Mouse (Mus musculus) gastrocnemius, postnatal 25 days (tissue): ENCODE measurements around the gene Eif3g. TPM values are rescaled to one million over a fixed set of nuclear protein-coding genes. Genes with fewer than 3 reads are reported as not detected.

Experiments used
- DNase-seq: peaks from one replicate; pipeline ENCODE4 v3.0.0; 2022
- long read RNA-seq, 2 experiments: library from polyadenylated mRNA; stranded (forward); transcript quantifications; one replicate each; pipeline ENCODE4 v2.0.0; 2021
- total RNA-seq, 2 experiments: library from RNA; stranded (reverse); gene quantifications; 1 replicate in 1 of 2; 2 replicates in 1 of 2; pipeline ENCODE4 v1.2.3; 2021

Eif3g gene
- total RNA-seq = 100 to 1,000 TPM in 1 of 2 experiments, 10 to 100 TPM in 1; 90.9 to 101 TPM
- long read RNA-seq, experiment 1, transcript Eif3g-201 (11 exons, 1,101 nt) = major isoform, 134 of 147 reads
- long read RNA-seq, experiment 1, partial matches to known transcripts = 11 of 147 reads
- long read RNA-seq, experiment 1, other reads (novel, unspliced or antisense) = 2 of 147 reads
- long read RNA-seq, experiment 2, transcript Eif3g-201 (11 exons, 1,101 nt) = major isoform, 123 of 135 reads
- long read RNA-seq, experiment 2, partial matches to known transcripts = 6 of 135 reads
- long read RNA-seq, experiment 2, other reads (novel, unspliced or antisense) = 6 of 135 reads

DNA sequence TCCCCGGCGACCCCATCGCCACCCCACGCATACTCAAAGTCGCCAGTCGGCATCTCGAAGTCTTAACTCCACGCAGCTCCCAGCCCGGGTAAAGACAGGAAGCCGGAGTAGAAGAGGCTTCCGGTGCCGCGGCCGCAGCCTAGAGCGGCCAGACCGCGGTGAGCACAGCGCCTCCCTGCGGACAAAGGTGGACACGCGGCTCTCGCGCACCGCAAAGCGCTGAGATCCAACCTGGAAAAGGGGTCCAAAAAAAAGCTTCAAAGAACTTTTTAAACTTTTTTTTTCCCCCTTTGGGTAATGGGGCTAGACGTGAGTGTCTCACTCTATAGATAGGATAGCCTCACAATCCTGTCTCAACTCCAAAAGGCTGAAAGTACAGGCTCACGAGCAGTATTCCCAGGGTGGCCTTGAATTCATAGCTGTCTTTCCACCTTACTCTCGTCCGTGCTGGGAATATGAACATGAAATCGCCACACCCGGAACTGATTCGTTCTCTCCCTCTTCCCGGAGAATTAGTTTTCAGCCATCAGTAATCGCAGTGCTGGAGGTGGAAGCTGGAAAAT, at the start of gene Eif3g:
Eif3g (minus strand) TSS at position 113 of the 563 bp plus-strand sequence.
- peak; percentile 80 for DNase-seq

DNA sequence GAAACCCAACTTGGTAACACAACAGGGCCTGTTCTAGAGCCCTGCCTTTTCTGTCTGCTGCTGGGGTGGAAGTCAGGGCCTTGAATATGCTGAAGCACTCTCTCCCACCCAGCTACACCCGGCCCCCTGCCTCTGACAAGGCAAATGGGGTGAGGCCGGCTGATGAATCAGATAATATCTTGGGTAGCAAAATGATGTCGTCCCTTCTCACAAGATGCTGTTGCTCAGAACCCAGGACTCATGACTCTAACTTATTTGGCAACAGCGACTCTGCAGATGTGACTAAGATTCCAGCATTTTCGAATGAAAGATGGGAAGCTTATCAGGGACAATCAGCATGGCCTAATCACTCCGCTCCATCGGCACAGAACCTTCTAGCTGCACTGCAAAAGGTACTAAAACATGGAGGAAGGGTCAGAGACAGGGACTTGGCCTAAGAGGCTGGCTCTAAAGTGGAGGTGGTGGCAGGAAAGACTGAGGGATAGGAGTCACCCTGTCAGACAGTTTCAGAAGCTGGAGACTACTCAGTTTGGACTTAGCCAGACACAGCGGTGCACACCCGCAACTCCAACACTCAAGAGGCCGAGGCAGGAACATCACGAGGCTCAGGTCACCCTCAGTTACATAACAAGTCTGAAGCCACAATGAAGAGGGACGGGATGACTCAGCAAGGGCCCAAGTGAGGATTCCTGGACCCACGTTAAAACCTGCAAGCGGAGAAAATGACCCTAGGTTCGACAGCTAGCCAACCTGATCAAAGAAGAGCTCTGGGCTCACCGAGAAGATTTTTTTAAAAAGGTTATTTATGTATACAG, 47.9 kb upstream of the Eif3g start:
- no peak for DNase-seq

DNA sequence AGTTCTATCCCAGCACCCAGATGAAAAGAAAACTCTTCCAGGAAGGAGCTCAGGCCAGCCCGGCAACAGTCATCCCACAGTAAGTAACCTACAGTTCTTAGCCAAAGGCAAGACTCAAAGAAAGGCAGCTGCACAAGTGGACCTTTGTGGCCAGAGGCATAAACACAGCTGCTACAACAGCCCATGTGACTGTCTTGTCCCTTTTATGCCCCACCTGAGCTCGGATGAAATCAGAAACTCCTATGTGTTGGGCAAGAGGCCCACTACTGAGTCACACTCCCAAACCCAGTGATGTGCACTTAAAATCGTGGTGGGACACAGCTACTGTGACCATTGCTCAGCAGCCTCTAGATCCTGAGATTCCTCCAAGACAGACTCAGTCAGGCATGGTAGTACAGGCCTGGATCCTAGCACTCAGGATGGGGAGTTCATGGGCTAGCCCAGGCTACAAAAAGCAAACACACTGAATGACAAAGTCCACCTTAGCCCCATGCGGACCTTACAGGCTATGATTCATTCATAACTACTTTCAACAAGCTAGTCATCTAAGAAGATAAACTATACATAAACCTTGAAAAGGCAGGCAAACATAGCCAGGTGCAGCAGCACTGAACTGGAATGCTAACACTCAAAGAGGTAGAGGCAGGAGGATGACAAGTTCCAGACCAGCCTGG, 46.4 kb upstream of the Eif3g start:
- peak; percentile 14 for DNase-seq

DNA sequence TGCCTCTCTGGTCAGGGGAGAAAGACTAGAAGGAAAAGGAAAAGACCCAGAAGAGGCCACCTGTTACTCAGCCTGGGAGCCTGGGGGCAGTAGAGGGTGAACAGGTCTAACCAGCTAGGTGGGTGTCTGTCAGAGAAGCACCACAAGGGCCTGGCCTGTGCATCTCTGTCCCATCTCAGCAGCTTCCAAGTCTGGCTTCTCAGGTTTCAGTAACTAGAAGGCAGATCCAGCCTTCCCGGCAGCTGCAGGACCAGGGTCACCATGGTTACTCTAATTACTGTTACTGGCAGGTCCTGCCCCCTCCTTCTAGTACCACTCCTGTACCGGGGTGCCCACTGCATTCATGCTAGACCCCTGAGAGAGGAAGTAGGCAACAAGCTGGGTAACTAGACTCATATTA, 45.5 kb upstream of the Eif3g start:
- DNase-seq = no peak

DNA sequence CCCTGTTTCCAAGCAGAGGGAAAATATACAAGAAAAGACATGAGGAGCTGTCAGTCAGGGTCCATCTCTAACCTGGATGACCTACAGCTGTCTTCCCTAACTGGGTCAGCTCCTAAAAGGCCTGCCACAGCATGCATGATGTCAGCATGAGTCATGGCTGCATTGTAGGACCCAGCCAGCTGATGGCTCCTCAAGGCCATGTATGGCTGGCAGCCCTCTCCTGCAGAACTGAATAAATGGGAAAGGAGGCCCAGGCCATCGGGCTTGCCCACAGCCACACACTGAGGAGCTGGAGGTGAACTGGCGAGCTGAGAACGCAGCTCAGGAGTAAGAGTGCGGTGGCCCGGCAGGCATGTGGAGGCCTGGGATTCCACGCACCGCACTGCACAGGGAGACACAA, 45.0 kb upstream of the Eif3g start:
- peak; percentile 35 for DNase-seq

DNA sequence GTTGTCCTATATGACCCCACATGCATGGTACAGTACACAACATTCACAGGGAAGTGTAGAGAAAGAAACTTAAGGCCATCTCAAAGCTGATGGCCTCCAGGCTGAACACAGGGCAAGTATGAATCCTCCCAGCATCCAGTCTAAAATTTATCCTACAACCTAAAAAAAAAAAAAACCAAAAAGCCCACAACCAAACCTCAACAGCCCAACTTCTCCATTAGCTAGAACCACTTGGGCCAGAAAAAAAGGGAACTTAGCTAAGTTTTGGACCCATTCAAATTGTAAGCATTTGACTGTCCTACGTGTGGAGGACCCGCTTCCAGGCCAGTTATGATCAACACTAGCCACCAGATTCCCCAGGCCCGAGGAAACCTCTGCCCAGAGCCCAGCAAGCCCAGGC, 24.8 kb upstream of the Eif3g start:
- DNase-seq = no peak

DNA sequence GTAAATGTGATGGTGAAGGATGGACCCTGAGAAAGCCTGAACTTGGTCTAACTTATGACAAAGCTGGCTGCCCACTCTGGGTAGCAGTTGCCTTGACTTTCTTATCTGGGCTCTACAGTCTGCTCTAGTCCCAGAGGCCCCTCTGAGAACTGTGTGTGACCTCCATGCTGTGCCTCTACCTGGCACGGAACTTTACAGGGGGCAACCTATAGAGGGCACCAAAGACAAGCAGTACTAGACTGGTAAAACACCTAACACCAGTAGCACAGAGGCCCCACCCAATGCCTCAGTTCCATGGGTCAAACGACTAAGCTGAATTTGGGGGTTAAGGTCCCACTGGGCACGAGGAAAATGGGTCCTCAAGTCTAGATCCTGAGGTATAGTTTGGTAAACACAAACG, 17.7 kb upstream of the Eif3g start:
- no peak for DNase-seq

DNA sequence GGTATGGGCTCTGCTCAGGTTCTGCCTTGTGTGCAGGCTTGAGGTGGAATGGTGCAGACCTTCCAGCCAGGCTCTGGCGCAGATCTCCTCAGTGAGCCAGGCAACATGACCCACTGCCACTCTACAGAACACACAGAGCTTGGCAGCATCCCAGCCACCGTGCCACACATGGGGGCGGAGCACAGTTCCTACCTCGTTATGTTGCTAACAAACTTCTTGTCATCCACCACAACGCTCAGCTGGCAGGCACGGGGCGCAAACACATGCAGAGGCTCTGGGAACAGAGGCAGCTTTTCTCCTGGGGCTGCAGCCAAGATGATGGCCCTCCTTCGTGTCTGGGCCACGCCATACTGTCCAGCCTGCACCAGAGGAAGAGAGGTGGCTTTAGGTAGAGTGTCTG, 11.5 kb upstream of the Eif3g start:
- no peak for DNase-seq

DNA sequence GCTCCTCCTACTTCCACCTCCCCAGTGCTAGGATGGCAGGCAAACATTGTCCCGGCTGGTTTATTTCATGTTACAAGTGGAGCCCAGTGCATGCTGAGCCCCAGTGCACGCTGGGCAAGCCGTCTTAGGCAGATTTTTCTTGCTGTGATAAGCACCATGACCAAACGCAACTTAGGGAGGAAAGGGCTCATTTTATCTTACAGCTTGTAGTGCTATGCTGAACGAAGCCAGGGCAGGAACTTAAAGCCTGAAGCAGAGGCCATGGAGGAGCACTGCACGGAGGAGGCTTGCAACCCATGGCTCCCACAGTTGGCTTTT, 3.7 kb upstream of the Eif3g start:
- no peak for DNase-seq

DNA sequence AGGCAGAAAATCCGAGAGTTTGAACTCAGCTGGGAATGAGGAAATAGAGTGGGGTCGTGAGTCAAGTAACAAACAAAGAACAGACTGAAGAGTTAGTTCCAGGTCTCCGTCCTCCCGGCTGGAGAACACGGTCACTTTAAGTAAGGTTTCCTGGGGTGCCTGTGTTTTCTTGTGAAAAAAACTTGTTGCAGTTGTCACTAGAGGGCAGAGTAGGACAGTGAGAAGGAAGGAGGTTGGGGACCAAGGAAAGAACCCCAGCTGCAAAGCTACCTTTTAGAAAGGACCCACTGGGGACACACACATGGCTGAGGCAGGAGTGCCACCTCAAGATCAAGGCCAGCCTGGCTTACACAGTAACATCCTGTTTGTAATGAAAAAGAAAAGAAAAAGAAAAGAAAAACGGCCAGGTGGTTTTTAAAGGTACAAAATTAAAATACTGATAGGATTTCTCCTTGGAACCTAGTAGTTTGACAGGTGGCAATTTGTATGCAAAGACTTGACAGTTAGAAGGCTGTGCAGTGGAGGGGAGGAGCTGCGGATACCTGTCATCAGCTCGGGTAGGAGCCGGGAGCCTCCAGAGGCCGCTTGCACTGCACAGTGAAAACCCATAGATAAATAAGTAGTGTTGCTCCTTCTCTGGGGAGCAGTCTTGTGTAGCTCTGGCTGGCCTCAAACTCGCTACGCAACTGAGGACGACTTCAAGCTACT, 3.2 kb upstream of the Eif3g start:
- no peak for DNase-seq

DNA sequence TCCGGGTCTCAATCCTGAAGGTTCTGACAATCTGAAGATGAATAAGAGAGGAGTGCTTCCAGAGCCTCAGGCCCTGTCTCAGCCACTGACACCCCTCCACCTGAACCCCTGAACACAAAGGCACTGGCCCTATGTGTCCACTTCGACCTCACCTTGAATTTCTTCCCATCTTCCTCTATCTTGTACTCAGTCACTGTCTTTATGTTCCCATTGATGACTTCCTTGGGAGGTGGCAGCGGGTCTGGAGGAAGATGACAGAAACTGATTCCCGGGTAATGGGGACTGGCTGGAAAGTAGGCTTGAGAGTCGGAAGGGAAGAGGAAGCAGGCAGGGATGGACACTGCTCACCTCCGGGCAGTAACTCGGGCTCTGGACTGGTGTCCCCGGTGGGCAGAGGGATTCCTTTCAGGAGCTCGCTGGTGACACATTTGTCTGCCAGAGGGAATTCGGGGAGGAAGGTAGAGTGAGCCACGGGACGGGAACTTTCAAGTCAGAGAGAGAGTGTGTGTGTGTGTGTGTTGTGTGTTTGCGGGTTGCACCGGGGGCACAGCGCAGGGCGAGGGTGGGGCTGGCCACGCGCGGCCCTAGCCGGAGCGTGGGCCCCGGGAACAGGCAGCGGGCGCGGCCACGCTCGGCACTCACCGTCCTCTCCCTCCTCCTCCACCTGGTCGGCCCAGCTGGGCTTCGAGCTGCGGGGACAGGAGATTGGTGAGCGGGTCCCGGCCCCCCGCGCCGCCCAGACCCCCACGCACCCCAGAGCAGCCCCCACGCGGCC, 500 bp downstream of the Eif3g start:
- DNase-seq = no peak

DNA sequence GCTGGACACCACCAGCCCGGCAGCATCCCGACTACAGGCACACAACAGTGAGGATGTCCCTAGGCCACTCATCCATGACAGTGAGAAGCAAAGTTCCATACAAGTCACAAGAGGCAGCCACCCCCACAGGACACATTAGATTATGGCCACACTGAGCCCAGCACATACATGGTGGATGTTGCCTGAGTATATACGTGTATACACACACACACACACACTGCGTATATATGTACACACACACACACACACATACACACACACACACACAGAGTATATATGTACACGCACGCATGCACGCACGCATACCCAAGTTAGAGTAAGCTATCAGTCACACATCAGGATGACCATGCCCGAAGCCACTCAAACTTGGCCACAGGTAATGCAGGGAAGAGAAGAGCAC, 3.0 kb downstream of the Eif3g start:
- no peak for DNase-seq

DNA sequence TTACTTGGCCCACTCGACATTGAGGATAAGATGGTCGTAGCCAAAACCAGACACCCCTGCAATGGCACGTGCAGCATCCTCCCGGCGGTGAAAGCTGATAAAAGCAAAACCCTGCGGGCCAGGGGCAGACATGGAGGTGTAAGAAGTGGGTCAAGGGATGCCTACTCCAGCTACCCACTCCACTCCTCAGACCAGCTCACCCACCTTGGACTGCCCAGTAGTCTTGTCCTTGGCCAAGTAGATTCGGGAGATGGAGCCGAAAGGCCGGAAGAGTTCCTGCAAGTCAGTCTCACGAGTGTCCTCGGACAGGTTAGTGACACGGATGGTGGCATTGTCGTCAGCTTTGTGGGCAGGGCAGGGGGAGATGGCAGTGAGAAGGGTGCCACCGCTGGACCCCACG, 3.8 kb downstream of the Eif3g start:
- no peak for DNase-seq

DNA sequence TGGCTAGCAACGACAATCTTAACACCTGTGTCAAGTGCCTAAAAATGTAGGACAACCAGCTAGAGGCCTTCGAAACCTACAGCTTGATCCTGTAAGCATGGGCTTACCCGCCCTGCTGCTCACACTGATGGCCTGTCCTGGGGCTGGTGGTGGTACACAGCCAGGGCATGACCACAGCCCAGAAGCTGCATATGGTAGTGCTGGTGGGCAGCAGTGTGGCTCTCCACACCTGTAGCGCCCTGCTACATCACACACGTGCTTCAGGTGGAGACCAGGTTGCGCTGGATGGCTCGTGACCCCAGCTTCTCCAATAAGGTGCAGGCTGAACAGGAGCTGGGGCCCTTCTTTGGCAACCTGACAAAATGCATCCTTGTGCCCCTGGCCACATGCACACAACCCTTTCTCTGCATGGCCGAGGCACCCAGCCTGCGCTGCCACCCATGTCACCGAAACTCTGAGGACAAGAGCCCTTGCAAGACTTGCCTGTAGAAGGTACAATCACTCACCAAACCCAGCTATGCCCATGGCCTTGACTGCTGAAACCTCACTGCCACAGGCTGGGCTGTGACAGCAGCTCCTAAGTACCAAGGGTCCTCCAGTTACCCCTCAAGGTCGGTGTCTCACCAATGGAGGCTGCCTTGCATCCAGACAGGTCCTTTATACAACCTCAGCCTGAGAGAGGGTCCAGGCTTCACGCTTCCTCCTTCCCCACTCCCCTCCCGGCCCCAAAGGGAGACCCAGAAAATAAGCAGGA, 4.7 kb downstream of the Eif3g start:
- no peak for DNase-seq

DNA sequence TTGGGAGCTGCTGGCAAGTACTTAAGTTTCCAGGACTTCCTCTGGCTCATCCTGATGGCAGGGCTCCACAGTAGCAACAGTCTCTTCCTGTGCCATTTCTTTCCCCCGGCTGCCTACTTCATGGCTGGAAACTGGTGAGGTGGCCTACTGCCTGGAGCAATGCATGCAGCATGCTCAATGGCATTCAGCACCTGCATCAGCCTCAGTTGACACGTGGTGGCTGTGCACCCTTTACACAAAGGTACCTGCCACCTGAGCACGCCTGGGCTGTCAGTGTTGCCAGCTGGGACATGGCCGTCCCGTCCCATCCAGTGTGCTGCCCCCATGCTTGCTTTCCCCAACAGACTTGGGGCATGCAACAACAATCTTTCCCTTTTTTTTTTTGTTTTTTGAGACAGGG, 5.4 kb downstream of the Eif3g start:
- no peak for DNase-seq

DNA sequence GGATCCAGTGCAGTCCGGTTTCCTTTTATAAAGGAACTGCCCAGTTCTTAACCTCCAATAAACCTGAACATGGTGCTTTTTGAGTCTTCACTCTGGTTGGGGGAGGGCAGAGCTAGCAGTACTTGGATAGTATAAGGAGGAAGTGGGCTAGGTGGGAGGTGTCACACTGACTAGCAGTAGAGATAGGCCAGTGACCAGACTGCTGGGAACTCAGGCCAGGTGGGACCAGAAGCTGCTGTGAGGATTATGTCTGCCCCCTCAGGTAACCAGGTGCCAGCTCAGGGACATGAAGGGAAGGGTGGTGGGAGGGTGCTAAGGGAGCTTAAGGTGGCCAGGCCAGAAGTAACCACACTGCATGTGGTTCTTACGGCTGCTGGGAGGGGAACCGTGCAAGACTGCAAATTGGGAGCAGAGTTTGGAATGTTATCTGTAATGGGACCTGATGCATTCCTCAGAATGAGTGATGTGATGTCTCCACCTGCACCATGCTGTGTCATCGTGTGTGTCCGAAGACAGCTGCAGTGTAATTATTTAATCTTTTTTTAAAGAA, 6.2 kb downstream of the Eif3g start:
- no peak for DNase-seq

DNA sequence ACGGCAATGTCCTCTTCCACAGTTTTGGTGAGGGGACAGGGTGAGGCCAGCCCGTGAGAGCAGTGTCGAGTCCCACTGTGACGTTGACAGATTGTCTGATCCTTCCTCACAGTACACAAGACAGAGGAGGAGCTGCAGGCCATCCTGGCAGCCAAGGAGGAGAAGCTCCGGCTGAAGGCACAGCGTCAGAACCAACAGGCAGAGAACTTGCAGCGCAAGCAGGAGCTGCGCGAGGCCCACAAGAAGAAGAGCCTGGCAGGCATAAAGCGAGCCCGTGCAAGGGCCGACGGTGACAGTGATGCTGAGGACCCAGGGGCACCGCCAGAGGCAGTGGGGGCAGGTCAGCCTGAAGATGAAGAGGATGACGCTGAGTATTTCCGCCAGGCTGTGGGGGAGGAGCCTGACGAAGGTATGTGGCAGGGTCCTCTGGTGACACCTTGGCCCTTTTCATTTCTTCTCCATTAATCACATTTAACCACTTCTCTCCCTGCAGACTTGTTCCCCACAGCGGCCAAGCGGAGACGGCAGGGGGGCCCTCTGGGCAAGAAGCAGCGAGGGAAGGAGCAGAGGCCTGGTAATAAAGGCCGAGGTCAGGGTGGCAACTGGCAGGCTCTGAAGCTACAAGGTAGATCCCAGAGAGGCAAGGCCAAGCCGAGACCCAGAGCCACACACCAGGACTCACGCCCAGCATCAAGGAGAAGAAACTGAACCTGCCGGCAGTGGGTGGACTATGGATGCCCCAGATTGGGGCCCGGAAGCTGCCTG, 6.9 kb downstream of the Eif3g start:
- DNase-seq = no peak

DNA sequence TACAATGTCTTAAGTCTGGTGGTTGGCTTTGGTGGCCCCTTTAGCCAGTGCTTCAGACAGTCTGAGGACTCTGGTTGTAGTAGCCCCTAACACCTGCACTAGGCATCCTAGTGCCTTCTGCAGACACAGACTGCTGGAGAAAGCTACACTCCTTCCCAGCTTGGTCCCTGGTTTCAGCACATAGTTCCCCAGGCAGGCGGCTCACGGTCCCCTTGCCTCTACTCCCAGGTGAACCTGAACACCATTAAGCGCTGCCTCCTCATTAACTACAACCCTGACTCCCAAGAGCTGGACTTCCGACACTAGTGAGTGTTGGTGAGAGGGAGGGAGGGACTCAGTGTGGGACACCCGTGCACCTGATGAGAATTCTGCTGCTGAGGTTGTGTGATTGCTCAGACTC, 8.0 kb downstream of the Eif3g start:
- DNase-seq = no peak
